Mouse (Mus musculus): ENCODE measurements at regions not wholly inside any gene's neighbourhood (a gene's known extent, or its start where the extent isn't known, plus 50 kb on each side); places are given as distances from the start of the nearest gene placed in this dataset.

DNA sequence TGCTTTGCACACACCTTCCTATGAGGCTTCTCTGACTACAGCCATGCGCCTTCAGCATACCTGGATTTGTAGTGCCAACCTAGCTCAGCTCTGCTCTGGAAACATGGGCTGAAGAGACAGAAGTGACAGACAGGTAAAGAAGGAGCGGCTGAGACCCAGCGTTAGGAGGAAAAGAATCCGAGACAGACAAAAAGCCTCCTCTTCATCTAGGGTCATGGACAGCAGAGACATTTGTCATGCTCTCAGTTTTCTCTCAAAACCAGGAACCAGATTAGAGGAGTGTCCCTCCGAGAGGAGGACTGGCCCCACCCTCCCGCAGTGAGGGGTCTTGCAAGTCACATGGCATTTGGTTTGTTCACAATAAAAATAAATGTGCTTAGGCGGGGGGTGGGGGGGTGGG is 317.4 kb upstream of the Prickle1 start:
- no peak for DNase-seq
- intact Hi-C loops (cut with DNase I; ENCODE audit: low total_unique reads): no loop called here

DNA sequence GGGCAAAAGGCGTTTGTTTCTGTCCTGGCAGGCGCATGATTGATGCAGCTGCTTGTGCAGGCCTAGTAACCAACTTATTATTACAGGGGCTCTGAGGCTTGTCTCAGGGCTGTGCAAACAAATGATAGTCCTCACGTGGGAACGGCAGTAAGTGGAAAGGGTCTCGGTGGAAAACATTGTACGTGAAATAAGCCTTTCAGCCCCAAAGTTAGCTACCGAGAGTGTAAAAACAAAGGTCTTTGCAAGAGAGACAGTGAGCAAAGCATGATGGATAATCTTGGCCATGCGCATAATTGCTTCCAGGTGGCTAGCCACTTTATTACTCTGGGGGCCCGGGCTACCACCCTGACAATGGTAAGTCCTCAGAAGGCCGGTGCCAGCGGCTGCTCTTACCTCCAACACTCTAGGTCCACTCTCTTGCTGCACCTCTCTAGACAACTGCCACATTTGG is 315.3 kb upstream of the Prickle1 start:
- intact Hi-C loops (cut with DNase I; ENCODE audit: low total_unique reads): no loop called here
- no peak for DNase-seq

DNA sequence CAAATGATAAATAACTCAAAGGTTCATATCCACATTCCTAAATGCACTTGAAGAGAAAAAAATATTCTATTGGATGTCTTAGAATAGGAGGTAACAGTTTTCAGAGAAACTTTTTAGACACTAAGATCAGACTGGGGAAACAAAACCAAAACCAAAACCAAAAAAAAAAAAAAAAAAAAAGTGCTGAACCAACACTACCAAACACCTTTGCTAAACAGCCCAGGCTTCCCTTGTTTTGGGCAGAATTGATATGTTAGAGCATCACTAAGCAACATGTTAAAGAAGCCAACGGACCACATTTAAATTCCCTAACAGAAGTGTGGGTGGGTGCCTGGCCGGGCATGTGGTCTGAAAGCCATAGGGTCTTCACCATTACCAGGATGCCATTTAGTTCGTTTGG is 314.5 kb upstream of the Prickle1 start:
- DNase-seq: no peak
- intact Hi-C loops (cut with DNase I; ENCODE audit: low total_unique reads): no loop called here

DNA sequence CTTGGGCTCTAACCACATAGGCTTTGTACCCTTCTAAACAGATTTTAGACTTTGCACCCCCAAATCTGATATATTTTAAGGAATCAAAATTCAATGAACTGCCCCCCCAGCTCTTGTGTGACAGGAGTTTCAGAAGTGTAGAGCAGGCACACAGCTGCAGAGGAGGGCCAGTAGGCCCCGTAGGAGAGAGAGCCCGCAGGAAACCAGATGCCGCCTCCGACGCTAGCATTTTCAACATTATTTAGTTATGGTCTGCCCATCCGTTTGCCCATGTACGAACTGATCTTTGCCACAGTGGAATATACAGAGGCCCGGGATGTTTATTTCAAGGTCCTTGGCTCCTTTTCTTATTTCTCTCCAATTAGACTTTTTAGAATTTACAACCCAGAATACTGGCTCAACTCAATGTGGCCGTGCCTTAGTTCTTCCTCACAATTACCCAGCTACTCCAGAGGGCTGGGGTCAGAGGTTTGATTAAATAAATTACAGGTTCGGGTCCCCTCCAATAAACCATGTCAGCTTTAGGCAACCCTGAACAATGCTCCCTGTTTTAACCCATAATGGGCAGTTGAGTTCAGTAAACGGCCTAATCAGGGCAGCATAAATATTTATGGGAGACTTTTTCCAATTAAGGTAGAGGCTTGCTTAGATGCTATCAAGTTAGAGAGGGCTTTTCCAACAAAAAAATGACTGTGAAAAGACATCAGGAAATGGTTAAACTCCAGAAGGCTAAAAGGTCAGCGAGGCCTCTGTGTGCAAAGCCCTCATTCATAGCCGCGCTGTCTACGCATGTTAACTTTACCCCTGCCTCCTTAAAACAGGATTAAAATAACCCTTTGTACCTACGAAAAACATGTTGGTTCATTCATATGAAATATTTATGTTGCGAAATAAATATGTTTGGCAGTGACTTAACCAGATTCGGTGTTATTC is 308.2 kb upstream of the Prickle1 start:
- intact Hi-C loops (cut with DNase I; ENCODE audit: low total_unique reads): no loop called here
- no peak for DNase-seq

DNA sequence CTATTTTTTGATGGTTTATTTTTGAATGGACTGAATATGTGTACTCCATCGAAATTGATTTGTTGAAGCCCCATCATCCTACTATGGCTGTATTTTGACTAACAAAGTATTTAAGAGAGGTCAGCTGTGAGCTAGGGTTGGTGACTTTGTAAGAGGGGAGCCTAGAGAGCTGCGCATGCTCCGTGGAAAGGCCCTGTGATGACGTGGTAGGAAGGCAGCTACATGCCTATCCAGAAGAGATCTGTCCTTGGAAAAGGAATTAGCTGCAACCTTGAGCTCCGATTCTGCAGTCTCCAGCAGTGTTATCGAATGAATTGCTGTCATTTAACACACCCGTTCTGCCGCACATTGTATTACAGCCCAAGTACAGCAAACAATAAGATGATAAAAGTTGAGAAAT is 287.1 kb upstream of the Prickle1 start:
- intact Hi-C loops (cut with DNase I; ENCODE audit: low total_unique reads): no loop called here
- DNase-seq: no peak

DNA sequence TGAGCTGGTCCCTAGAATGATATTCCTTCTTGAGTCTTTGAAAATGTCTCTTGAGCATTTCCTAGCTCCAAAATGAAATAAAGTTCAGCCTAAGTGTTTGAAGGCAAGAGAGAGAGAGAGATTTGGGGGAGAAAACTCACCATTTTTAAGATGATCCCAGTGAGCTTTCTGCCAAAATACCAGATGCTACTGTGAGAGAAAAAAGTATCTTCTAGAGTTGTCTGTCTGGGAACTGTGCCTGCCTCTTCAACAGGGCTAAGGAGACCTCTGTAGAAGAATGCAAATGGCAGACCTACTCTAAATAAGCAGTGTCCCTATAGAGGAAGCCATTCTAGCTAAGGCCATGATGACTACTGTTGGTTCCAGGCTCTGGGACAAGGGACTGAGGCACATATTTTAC is 285.6 kb upstream of the Prickle1 start:
- no peak for DNase-seq
- intact Hi-C loops (cut with DNase I; ENCODE audit: low total_unique reads): no loop called here

DNA sequence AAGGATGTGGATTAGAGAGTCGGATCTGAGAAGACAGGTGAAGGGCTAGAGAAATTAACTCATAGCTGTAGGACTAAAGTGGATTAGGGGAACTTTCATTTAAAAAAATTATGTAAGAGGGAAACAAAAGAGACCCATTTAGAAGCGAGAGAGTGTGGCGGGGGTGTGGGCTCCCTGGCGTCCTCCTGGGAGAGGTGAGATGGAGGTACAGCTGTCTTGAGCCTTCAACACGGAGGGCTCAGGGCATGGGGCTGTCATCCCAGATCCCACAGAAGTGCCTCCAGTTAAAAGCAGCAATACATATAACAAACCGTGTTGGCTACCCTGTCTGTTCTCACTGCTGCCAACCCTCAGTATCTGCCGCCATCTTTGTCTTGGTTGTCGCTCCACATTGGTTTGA is 284.6 kb upstream of the Prickle1 start:
- intact Hi-C loops (cut with DNase I; ENCODE audit: low total_unique reads): no loop called here
- no peak for DNase-seq

DNA sequence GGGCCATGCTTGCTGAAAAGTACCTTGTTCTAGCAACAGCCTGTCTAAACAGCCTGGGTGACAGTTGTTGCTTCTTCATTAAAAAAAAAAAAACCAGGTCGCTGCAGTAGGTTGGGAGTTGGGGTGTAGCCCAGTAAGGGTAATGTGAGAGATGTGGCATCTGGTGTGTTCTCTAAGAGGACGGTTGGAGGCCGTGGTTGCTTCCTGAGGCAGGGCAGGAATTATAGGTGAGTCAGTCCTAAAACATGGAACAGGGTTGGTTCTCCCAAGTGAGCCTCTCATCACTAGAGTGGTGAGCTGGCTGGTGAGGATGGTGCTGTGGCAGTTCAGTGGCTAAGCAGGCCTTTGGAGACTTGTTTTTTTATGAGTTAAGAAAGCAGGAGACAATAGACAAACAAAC is 283.3 kb upstream of the Prickle1 start:
- intact Hi-C loops (cut with DNase I; ENCODE audit: low total_unique reads): no loop called here
- no peak for DNase-seq

DNA sequence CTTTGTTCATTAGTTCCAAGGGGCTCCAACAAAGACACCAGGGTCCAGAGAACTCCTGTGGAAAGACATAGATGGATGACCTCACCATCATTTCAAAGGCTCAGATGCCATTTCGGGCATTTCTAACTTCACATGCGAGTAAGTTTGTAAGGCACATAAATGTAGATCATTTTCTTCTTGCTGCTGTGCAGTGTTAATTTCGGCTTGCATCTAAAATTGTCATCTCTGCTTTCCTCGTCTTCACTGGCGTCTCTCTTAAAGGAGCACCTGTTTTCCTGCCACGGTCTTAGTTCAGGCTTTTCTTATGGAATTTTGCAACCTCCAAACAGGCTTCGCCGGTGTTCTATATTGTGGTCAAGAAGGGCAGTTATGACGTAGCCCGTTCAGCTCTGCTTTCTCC is 280.6 kb upstream of the Prickle1 start:
- intact Hi-C loops (cut with DNase I; ENCODE audit: low total_unique reads): no loop called here
- no peak for DNase-seq

DNA sequence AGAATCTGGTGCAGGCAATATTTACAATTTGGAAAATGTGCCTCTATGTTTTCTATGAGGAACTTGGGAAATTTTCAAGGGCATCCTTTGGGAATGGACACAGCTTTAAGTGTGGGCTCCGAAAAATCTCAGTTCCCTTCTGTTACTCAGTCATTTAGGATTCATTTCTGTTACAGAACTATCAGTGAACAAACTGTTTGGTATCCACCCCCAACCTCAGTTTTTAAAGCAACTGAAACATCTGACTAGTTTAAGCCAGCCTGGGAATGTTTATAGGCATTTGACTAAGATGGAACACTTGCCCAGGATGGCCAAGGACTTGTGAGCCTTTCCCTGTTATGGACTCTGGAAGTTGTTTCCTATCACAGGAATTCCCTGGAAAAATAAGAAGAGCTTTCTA is 280.0 kb upstream of the Prickle1 start:
- no peak for DNase-seq
- intact Hi-C loops (cut with DNase I; ENCODE audit: low total_unique reads): no loop called here

DNA sequence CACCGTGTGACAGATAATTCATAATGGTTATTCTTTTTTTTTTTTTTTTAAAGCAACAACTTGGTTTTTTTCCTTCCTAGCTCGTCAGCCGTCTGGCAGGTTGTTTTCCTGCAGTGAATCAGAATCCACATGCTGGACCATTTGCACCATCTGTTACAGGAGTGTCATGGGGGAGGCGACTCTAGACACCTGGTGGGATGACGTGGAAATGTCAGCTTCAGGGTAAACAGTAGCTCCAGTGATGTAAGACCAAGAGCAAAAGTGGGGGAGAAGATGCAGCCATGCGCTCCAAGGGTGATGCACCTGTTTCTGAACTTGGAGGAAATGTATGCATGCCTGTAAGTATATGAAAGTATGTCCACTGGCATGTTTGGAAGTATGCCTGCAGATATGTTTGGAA is 278.5 kb upstream of the Prickle1 start:
- intact Hi-C loops (cut with DNase I; ENCODE audit: low total_unique reads): no loop called here
- DNase-seq: no peak

DNA sequence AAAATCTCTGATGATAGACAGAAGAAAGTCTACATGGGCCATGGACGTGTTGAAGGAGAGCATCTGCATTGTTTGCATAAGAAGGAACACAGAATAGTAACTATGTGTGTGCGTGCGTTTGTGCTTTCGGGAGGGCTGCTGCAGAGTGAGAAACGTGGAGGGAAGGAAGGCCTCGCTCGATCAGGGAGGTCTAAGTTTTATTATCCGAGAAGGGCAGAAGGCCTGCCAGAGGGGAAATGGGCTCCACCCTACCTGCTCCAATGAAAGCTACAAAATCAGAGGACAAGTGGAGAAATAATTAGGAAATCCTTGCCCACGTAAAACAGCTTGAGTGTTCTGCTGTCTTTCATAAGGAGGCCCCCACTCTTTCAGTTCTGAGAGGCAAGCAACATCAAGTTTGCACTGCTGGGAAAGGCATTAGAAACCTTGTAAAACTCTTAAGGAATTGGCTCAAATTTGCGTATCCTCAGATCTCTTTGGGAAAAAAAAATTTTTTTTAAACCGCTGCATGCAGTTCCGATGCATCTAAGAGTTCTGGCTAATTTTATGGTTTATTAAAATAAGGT is 261.7 kb upstream of the Prickle1 start:
- DNase-seq: no peak
- intact Hi-C loops (cut with DNase I; ENCODE audit: low total_unique reads): no loop called here

DNA sequence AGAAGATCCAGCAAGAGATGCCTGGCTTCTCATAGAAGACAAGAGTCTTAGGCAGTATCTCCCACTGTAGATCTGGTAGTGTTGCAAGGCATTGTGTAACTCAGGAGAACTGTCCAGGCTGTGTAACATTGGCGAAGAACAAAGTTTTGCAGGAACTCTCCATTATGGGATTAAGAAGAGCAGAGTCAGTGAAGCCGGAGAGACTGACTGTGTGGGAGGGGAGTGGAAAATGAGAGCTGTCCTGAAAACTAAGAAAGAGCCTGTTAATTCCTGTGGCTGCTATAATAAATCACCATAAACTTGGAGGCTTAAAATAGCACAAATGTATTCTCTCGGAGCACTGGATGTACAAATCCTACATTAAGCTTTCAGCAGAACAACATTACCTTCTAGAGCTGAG is 257.5 kb upstream of the Prickle1 start:
- intact Hi-C loops (cut with DNase I; ENCODE audit: low total_unique reads): no loop called here
- no peak for DNase-seq

DNA sequence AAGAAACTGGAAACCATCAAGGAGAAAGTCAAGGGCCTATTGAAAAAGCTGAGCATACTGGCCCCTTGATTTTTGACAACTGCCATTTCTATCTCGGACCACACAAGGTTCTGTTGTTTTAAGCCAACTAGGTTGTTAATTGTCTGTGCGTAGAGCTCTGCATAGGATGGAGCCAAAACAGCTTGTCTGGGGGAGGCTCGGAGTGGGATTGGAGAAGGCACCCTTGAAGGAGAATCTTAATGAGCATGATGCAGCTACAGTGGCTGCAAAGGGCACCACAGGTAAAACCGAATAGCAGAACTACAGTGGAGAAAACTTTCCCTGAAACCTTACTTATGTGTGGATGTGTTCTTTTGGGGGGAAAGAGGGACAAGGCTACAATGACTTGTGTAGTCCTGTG is 256.4 kb upstream of the Prickle1 start:
- intact Hi-C loops (cut with DNase I; ENCODE audit: low total_unique reads): no loop called here
- DNase-seq: no peak

DNA sequence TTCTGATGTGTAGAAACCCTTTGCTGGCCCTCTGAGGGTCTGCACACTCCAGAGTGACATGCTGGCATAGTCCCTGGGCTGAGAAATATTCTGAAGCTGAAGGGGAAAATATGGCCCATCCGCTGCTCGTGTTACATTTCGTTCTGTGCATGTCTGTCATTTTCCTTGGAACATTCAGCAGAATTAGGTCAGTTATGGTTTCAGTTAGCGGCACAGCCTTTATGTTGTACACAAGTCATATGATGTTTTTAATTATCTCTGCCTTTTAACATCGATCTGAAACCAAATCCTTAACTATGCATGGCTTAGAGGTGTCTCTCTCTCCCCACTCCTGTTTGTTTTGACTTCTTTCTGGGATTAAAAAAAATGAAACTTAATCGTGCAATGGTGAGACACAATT is 254.7 kb upstream of the Prickle1 start:
- intact Hi-C loops (cut with DNase I; ENCODE audit: low total_unique reads): no loop called here
- DNase-seq: no peak

DNA sequence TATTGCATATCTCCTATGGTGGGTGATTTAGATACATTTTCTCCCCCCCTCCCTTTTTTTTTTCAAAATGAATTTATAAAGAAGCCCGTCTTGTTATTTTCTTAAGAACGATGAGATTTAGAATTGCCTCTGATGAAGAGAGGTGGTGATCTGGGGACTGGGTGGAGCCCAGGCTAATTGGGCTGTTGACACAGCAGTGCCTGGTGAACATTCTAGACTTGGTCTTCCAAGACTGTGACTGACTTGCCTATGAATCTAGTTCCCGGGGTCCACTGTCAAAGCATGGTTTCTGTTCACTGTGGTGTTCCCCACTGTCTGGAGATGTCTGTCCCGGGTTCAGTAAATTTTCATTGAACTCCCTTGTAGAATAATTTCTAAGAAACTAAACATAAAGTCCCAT is 253.1 kb upstream of the Prickle1 start:
- no peak for DNase-seq
- intact Hi-C loops (cut with DNase I; ENCODE audit: low total_unique reads): no loop called here

DNA sequence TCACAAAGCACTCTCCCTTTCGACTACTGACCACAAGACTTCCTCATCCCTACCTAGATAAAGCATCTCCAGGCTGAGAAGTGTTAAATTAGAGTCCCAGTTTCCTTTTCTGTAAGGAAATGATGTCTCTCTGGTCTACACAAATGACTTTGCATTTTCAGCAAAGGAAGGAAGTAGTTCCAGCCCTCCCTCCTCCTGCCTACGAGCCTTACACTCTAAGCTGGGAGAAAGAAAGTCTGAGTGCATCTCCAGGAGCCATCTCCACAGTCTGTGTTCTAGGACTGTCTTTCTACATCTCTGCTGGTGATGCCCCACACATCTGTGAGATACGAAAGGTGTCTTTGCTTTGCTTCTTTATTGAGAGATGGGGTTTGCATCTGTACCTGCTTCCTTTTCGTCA is 251.1 kb upstream of the Prickle1 start:
- intact Hi-C loops (cut with DNase I; ENCODE audit: low total_unique reads): no loop called here
- no peak for DNase-seq

DNA sequence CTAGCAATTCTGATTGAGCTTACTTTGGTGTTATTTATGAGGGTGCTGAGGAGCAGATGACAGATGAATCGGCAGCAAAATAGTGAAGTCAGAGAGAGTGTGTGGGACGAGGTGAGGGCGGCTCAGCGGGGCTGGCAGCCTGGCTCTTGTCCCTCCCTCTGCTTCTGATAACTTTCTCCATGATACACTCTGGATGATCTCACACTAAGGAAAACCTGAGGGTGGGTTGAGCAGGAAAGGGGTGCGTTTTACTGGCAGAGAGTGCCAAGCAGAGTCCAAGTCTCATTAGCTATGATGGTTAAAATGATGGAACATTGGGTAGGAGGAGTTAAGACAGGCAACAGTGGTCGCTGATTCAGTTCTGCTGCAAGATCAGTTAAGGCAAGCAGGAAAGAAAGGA is 250.1 kb upstream of the Prickle1 start:
- no peak for DNase-seq

DNA sequence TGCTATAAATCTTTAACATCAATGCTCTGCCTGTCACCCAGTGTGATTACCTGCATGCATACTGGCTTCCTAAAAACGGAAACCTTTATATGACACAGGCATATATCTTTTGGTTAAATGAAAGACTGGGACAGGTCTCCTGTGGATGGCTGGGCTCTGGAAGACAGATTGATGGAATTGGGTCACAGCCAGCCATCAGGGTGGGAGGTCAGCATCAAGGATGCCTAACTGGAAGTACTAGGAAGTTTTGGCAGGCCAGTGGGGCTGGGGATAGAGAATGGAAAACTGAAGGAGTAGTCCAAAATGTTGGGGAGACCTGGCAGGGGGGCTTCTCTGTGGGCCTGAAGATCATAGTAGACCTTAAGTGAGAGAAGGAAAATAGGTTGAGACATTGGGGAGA is 237.3 kb upstream of the Prickle1 start:
- DNase-seq: no peak
- intact Hi-C loops (cut with DNase I; ENCODE audit: low total_unique reads): no loop called here

More for the DNA sequence above, 250.1 kb upstream of the Prickle1 start:
- intact Hi-C loops (cut with DNase I; ENCODE audit: low total_unique reads): no loop called here

DNA sequence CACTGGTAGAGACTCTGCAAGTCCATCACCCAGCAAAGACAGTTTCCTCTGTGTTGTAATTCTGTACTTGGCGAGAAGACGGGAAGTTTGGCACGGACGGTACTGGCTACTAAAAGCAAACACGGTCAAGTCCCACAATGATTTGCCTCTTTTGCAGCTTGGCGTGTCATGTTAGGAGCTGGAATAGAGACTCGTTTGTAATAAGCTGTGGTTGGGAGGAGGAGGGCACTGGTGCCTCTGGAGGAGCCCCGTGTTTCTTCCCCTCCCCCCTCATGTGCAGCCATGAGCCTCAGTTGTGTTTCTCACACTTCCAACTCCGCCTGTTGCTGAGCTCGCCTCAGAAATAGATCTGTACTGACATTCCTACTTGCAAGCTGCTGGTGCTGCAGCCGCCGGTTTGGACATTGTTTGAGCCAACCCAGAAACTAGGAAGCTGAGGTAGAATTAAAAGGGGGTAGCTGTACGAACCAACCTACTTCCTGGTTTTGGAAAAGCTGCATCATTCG is 236.8 kb upstream of the Prickle1 start:
- DNase-seq: peak; percentile 37
- intact Hi-C loops (cut with DNase I; ENCODE audit: low total_unique reads): no loop called here

DNA sequence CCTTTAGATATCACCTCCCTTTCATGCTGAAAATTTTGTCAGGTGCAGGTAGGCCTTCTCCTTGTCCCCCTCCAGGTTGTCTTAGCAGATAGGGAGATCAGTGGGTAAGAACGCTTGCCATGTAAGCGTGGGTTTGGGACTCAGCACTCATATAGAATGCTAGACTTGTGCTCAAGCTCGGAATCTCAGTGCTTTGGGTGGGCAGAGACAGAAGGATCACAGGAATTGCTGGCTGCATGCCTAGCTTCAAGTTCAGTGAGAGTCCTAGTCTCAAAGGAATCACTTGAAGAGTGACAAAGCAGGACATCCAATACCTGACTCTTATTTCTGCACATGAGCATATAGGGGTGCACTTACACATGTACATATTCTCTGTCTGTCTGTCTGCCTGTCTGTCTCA is 235.5 kb upstream of the Prickle1 start:
- no peak for DNase-seq
- intact Hi-C loops (cut with DNase I; ENCODE audit: low total_unique reads): no loop called here

All from gastrocnemius, postnatal 14 days (tissue).